Mouse (Mus musculus) heart, postnatal 0 days (tissue): Measurements from ENCODE around the gene Rps27.
"Not testable (repeated sequence)": the region's sequence is repeated elsewhere in the genome, so short reads cannot be mapped to it uniquely, and the experiment has no call there.

Experiments used
- CTCF ChIP-seq: IDR thresholded peaks from 2 replicates; pipeline ENCODE4 v1.5.1; 2016; ENCODE audit warnings: antibody characterized with exemption, control low read depth, low read depth
- EP300 ChIP-seq: IDR thresholded peaks from 2 replicates; pipeline ENCODE4 v1.6.1; 2016; ENCODE audit warnings: antibody characterized with exemption, low read depth

GRCm38 (mm10) chr3:90253174-90253573 lies 39.7 kb upstream of the Rps27 start:
- not testable (repeated sequence) for TF ChIP-seq CTCF, EP300
